Mouse (Mus musculus) telencephalon, adult 2 months (tissue): ENCODE data around the gene Pom121.

ENCODE experiments used
- DNase-seq: peaks from one replicate; pipeline ENCODE4 v3.0.0-alpha.2; 2011; ENCODE audit warnings: low read depth, low spot score

Pom121 gene

GRCm38 (mm10) chr5:135394004-135394823 lies at the start of gene Pom121:
TSS of gene Pom121 (minus strand) at chr5:135394546.
- DNase-seq = peak; percentile 67

GRCm38 (mm10) chr5:135442430-135442829 lies 48.1 kb upstream of the Pom121 start:
- no peak for DNase-seq

- DNase-seq = no peak
Observed at GRCm38 (mm10) chr5:135435039-135435438, 40.7 kb upstream of the Pom121 start.

- DNase-seq = no peak
Observed at GRCm38 (mm10) chr5:135433861-135434260, 39.5 kb upstream of the Pom121 start.

GRCm38 (mm10) chr5:135431111-135431510 lies 36.8 kb upstream of the Pom121 start:
- no peak for DNase-seq

- DNase-seq = no peak
Observed at GRCm38 (mm10) chr5:135428786-135429185, 34.4 kb upstream of the Pom121 start.

- DNase-seq = no peak
Observed at GRCm38 (mm10) chr5:135410266-135410665, 15.9 kb upstream of the Pom121 start.

- no peak for DNase-seq
Observed at GRCm38 (mm10) chr5:135408114-135408513, 13.8 kb upstream of the Pom121 start.

GRCm38 (mm10) chr5:135405437-135405836 lies 11.1 kb upstream of the Pom121 start:
- DNase-seq = no peak

- DNase-seq = peak; percentile 62
Observed at GRCm38 (mm10) chr5:135404623-135405022, 10.3 kb upstream of the Pom121 start.

- DNase-seq = peak; percentile 44
Observed at GRCm38 (mm10) chr5:135400244-135400643, 5.9 kb upstream of the Pom121 start.

GRCm38 (mm10) chr5:135399382-135399781 lies 5.0 kb upstream of the Pom121 start:
- no peak for DNase-seq

- no peak for DNase-seq
Observed at GRCm38 (mm10) chr5:135395826-135396225, 1.5 kb upstream of the Pom121 start.

GRCm38 (mm10) chr5:135383771-135384170 lies 10.6 kb downstream of the Pom121 start:
- no peak for DNase-seq

- no peak for DNase-seq
Observed at GRCm38 (mm10) chr5:135382746-135383145, 11.6 kb downstream of the Pom121 start.

GRCm38 (mm10) chr5:135381356-135381925 lies 12.9 kb downstream of the Pom121 start:
- no peak for DNase-seq

GRCm38 (mm10) chr5:135380681-135381080 lies 13.7 kb downstream of the Pom121 start:
- no peak for DNase-seq

GRCm38 (mm10) chr5:135376341-135376740 lies 18.0 kb downstream of the Pom121 start:
- no peak for DNase-seq

GRCm38 (mm10) chr5:135375167-135375566 lies 19.2 kb downstream of the Pom121 start:
- DNase-seq = no peak

GRCm38 (mm10) chr5:135373601-135374000 lies 20.7 kb downstream of the Pom121 start:
- DNase-seq = no peak

- DNase-seq = no peak
Observed at GRCm38 (mm10) chr5:135371195-135371594, 23.2 kb downstream of the Pom121 start.

GRCm38 (mm10) chr5:135369787-135370654 lies 24.3 kb downstream of the Pom121 start, which contains the start of gene Nsun5:
TSS of gene Nsun5 (plus strand) at chr5:135369953.
- peak; percentile 90 for DNase-seq
